Mouse (Mus musculus): ENCODE measurements around the gene Cnrip1.
"Not testable (repeated sequence)": the region's sequence is repeated elsewhere in the genome, so short reads cannot be mapped to it uniquely, and the experiment has no call there.

Gene Cnrip1

GRCm38 (mm10) chr11:17051545-17052475 is at the start of gene Cnrip1, which contains the start of gene Plek:
Gene Cnrip1, plus strand, starts transcription at chr11:17051586.
Gene Plek, minus strand, starts transcription at chr11:17052381.
- in situ Hi-C loops (cut with MboI, MseI) = no loop called here

DNA sequence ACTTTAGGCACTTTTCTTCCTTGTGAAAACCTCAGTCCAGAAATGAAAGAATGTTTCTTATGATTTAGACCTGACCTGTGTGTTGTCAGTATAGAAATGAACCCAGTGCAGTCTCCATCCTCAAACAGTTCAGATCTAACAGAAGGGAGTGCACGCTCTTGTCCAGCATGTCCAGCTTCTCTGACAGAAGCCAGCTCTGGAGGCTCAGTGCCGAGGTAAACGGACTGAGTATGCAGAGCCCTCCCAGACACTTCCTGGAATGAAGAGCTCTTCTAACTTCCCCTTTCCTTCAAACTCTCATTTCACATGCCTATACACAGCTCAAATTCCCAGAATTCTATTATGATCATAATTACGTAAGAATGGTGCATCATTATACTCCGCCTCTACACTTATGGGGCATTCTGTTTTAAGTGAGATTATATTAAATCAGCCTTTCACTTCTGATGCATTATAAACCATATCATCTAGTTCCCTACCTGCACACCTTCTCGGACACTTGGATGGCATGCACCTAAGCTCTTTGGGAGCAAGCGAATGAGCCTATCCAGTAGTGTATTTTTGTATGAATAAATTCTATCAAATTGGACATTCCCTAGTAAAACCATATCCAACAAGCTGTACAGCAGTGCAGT is 48.5 kb upstream of the Cnrip1 start:
- in situ Hi-C loops (cut with MboI, MseI) = no loop called here

DNA sequence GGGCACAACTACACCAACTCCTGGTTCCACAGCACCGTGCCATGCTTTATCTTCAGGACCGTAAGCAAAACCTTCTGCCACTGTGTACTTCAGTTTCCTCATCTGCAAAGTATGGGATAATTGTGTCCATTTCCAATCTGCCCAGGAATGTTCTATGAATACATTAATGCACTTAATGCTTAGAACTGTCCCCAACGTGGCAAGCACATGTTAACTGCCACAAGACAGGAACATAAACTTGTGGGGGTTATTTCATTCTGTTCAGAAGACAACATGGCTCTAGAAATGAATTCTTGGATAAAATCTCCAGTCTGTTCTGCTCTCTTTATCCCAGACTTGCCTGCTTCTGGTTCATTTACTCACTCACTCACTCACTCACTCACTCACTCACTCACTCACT is 47.6 kb upstream of the Cnrip1 start:
- in situ Hi-C loops (cut with MboI, MseI) = no loop called here

DNA sequence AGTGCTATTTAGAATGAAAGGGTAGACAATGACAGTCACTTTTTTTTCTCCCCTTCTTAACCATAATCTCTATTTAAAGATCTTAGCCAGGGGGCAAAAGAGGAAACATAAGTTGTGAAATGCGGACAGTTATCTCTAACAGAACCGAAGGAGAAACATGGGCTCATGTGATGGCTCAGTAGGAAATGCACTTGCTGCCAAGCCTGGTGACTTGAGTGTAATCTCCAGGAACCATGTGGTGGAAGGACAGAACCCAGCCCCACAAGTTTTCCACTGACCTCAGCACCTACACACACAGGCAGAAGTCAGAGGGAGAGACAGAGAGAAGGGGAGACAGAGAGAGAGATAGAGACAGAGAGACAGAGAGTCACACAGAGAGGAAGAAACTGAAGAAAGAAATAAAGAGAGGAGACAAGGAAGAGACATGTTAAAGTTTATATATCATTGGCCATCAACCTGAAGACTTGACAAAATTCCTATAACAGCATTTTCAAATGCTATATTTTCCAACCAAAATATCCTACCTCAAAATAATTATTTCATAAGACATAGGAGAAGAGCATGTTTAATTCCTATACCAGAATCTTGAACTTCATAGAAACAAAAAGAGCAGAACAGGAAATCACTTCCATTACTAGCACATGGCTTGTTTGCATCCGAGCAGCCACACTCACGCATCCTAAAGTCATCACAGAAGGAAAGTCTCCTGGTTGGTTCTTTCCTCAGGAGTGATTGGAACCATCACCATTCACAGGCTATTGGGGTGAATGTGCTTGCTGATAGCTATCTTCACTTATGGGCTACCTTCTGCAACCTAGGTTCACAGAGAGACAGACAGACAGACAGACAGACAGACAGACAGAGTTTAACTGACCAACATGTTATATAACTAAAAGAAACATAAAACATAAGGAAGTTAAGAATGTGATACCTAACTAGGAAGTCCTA is 46.2 kb upstream of the Cnrip1 start:
- in situ Hi-C loops (cut with MboI, MseI) = loop anchor here (5.0 kb wide), 1 partner anchor 33 kb away; no protein-coding TSS in a partner anchor

GRCm38 (mm10) chr11:17006526-17006925 is 44.9 kb upstream of the Cnrip1 start:
- in situ Hi-C loops (cut with MboI, MseI) = loop anchor here (5.0 kb wide), 1 partner anchor 34 kb away; no protein-coding TSS in a partner anchor

DNA sequence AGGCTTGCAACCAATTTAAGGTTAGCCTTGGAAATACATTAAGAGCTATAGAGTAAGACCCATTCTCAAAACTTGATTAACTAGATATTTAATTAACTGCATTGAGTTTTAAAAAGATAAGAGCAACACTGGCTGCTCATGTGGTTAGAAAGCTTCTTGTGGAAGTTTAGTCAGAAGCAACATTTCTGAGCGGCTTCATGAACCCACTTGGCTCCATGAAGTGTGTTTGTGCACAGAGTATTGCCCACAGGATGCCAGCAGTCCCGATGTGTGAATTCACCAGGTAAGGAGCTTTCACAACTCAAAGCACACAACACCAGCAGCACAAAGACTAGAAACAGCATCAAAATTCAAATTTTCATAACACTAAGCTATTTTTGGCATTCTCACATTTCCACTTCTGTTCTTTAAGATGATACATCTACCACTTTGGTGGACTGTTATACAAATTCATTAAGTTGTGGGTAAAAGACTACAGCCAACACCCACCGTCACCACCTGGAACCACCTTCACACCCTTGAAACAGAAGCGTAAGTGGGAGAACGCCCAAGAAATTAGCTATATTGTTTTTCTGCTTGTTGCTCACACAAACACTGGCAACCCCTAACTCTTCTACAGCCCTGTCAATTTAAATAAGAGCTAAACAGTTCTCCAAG is 43.7 kb upstream of the Cnrip1 start:
- in situ Hi-C loops (cut with MboI, MseI) = loop anchor here (5.0 kb wide), 1 partner anchor 35 kb away; no protein-coding TSS in a partner anchor

DNA sequence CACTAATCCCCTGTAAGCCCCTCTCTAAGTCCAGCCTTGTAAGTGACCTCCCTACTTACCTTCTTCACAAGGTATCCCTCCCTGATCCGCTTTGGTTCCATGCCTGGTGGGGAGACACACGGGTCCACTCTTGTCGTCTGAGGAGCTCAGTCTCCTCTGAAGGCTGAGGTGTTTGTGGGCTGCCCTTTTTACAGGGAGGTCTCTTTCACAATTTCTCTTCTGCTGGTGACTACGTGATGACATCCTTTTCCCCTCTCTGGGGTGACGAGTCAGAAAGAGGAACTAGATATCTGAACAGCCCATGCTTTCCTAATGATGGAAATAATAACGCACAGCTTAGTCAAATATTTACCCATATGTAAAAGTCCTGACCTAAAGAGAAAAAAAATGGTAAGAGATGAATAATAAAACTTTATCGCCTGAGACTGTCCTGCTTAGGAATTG is 42.9 kb upstream of the Cnrip1 start:
- in situ Hi-C loops (cut with MboI, MseI) = loop anchor here (5.0 kb wide), 1 partner anchor 36 kb away; no protein-coding TSS in a partner anchor

- in situ Hi-C loops (cut with MboI, MseI) = no loop called here
Measured at GRCm38 (mm10) chr11:17012948-17013347, 38.4 kb upstream of the Cnrip1 start.

DNA sequence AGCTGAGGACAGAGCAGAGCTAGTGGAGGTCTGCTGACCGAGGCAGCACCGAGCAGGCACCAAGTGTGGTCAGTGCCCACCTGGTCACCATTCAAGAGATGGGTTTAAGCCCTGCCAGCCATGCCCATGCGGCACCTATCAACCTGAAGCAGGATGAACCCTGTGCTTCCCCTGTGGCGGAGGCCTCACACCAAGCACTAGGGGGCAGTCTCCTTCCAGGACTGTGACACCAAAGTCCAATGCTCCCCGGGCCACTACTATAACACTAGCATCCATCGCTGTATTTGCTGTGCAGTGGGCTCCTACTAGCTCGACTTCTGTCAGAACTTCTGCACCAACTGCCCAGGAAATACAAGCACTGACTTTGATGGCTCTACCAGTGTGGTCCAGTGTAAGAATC is 32.1 kb upstream of the Cnrip1 start:
- in situ Hi-C loops (cut with MboI, MseI) = no loop called here

DNA sequence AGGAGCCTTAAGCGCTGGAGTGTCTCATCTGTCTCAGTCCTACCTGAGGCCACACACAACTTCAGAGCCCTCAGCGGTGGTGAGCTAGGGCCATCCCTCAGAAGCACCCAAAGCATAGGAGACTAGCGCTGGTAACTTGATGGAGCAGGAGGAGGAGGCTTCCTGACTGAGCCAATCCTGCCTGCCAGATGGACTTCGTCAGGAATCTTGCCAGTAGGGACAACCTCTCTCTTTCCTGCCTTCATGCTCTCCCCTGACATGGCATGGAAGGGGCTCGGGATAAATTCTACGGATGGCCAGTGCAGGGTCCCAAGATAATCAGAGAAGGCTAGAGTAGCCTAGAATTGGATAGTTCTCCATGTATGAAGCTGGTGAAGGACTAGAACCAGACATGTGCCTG is 28.2 kb upstream of the Cnrip1 start:
- in situ Hi-C loops (cut with MboI, MseI) = no loop called here

DNA sequence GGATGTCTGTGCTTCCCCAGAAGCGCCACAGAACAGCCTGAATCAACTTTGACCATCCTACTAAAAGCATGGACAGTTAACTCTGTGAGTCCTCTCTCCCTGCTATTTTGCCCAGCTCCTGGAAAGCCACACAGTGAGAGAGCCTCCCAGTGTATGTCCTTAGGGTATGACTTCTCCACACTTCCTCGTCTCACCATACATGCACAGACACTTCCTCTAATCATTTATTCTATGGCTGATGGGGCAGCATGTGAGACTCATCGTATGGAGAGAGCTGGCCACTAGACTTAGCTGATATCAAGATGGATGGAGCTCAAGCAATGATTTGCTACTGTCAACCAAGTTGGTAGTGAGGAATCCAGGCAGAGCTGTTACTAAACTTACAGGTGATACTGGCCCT is 27.4 kb upstream of the Cnrip1 start:
- in situ Hi-C loops (cut with MboI, MseI) = no loop called here

DNA sequence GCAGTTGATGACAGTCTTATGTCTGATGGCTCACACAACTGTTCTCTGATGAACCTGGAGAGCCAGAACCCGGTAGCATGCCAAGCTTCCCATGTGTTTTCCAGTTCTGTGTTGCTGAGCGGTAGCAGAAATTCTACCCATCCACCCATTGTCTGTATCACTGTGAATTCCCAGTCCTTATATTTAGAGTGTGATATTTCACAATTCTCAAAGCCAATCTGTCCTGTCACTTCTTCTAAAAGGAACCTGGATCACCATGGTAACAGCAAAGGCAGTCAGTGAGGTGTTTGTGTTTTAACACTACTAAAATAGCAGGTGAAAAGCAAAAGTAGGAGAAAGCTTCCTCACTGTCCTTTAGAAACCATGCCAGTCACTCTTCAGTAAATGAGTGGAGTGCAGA is 5.6 kb upstream of the Cnrip1 start:
- in situ Hi-C loops (cut with MboI, MseI) = no loop called here

DNA sequence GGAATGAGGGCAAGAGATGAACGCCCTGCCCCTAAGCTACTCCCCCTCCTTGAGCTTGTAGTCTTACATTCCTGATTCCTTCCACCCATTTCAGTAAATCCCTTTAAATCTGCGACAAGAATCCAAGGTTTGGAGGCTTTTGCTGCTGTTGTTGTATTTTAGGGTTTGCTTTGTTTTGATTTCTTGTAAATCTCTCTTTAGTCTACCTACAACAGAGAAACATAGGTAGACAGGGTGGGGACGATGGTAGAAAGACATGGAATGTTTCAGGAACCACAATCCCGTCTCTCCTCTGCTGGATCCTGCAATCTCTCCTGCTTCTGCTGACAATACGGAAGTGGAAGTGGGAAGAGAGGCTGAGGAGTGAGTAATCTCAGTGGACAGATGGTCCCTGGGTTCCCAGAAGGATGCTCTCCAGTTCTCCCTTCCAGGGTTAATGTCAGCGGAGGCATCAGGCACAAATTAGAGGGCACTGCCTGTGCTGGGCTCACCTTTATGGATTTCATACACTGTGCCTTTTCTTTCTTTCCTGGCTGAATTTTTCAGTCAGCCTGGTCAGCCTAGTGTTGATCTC is 1.2 kb downstream of the Cnrip1 start:
- in situ Hi-C loops (cut with MboI, MseI) = no loop called here

- in situ Hi-C loops (cut with MboI, MseI) = not testable (repeated sequence)
Measured at GRCm38 (mm10) chr11:17069360-17069759, 18.0 kb downstream of the Cnrip1 start.

GRCm38 (mm10) chr11:17075656-17076055 is 24.3 kb downstream of the Cnrip1 start:
- in situ Hi-C loops (cut with MboI, MseI) = no loop called here

GRCm38 (mm10) chr11:17082086-17082485 is 30.7 kb downstream of the Cnrip1 start:
- in situ Hi-C loops (cut with MboI, MseI) = loop anchor here (5.0 kb wide), 1 partner anchor 50 kb away; no protein-coding TSS in a partner anchor

DNA sequence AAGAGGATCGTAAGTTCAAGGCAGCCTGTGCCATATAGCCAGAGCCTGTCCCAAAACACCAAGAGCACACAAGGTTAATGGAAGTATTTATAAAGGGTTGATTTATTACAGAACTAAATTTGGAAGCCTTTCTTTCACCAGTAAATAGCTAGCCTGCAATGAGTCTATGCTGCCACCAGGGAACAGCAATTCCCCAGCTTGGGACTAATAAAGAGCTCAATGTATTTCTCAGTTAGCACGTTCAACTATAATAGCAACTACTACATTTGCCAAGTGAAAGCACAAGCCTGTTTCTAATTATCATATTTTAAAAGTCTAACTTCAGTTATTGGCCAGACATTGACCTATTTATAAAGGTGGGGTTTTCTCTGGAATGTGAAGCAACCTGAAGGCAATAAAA is 31.6 kb downstream of the Cnrip1 start:
- in situ Hi-C loops (cut with MboI, MseI) = loop anchor here (5.0 kb wide), 1 partner anchor 49 kb away; no protein-coding TSS in a partner anchor

DNA sequence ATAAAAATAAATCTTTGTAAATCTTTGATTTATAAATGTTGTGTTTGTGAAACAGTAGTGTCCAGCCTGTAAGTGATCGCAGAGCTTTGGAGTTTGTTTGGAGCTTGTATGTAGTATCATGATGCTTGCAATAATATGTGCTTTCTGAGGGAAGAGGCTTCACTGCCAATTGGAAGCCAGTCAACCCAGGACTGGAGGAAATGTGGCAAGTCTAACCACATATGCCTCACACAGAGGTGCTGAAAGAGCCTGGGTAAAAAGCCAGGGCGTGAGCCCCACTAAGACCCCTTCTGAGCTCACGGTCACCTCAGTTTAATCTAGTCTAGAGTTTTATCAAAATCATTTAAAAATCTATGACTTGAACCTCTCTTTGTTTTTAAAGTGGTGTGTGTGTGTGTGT is 32.1 kb downstream of the Cnrip1 start:
- in situ Hi-C loops (cut with MboI, MseI) = loop anchor here (5.0 kb wide), 1 partner anchor 49 kb away; no protein-coding TSS in a partner anchor

- in situ Hi-C loops (cut with MboI, MseI) = loop anchor here (5.0 kb wide), 1 partner anchor 48 kb away; no protein-coding TSS in a partner anchor
Measured at GRCm38 (mm10) chr11:17083866-17084265, 32.5 kb downstream of the Cnrip1 start.

- in situ Hi-C loops (cut with MboI, MseI) = no loop called here
Measured at GRCm38 (mm10) chr11:17086106-17086505, 34.7 kb downstream of the Cnrip1 start.
